Mouse (Mus musculus) MEL (cell line): Measurements from ENCODE around the gene Maff. TPM values are rescaled to one million over a fixed set of nuclear protein-coding genes. Genes with fewer than 3 reads are reported as not detected.

ENCODE experiments used
- DNase-seq: peaks from one replicate; pipeline ENCODE4 v3.0.0; 2011; ENCODE audit warnings: low read depth, low spot score
- H3K27ac ChIP-seq: 2 replicates; pipeline ENCODE4 v1.5.1; 2012; ENCODE audit warnings: low read depth, mild to moderate bottlenecking, control low read depth, low read length, moderate library complexity; ENCODE audit not compliant: control insufficient read depth
- H3K27me3 ChIP-seq, 2 experiments: fragments of 150-350 bp in 1 of 2; sonication (generic) in 1 of 2; 2 replicates each; pipeline ENCODE4 v1.6.1; 2012; ENCODE audit warnings: low read length in 2 of 2, mild to moderate bottlenecking in 2 of 2, improper control_type of control experiment in 1 of 2, moderate library complexity in 1 of 2; ENCODE audit not compliant: insufficient read depth in 2 of 2, control insufficient read depth in 1 of 2
- H3K36me3 ChIP-seq, 2 experiments: 2 replicates each; pipeline ENCODE4 v1.6.1; 2012 to 2014; ENCODE audit warnings: low read length in 2 of 2, improper control_type of control experiment in 1 of 2, inconsistent platforms in 1 of 2, mild to moderate bottlenecking in 1 of 2; ENCODE audit not compliant: insufficient read depth in 2 of 2, control insufficient read depth in 1 of 2
- H3K4me1 ChIP-seq, 2 experiments: fragments of 150-350 bp in 1 of 2; sonication (generic) in 1 of 2; 2 replicates each; pipeline ENCODE4 v1.6.1; 2012; ENCODE audit warnings: low read length in 2 of 2, improper control_type of control experiment in 1 of 2, mild to moderate bottlenecking in 1 of 2; ENCODE audit not compliant: insufficient read depth in 2 of 2, control insufficient read depth in 1 of 2
- H3K4me3 ChIP-seq, 2 experiments: fragments of 150-350 bp in 1 of 2; sonication (generic) in 1 of 2; 2 replicates each; pipeline ENCODE4 v1.5.1; 2012; ENCODE audit warnings: low read depth in 2 of 2, low read length in 2 of 2, mild to moderate bottlenecking in 2 of 2, moderate library complexity in 2 of 2, control low read depth in 1 of 2, improper control_type of control experiment in 1 of 2; ENCODE audit not compliant: control insufficient read depth in 1 of 2, insufficient read depth in 1 of 2
- H3K79me2 ChIP-seq: 2 replicates; pipeline ENCODE4 v1.6.1; 2012; ENCODE audit warnings: mild to moderate bottlenecking, low read length, moderate library complexity; ENCODE audit not compliant: control insufficient read depth, poor library complexity, insufficient read depth
- H3K9ac ChIP-seq: 2 replicates; pipeline ENCODE4 v1.6.1; 2012; ENCODE audit warnings: low read depth, mild to moderate bottlenecking, control low read depth, low read length, moderate library complexity; ENCODE audit not compliant: control insufficient read depth, poor library complexity, severe bottlenecking
- H3K9me3 ChIP-seq: fragments of 150-350 bp; sonication (generic); replicated peaks from 2 replicates; pipeline ENCODE4 v1.6.1; 2012; ENCODE audit warnings: mild to moderate bottlenecking, low read length, improper control_type of control experiment, moderate library complexity; ENCODE audit not compliant: insufficient read depth
- CHD1 ChIP-seq: IDR thresholded peaks from 2 replicates; pipeline ENCODE4 v1.6.1; 2012; ENCODE audit warnings: low read depth, mild to moderate bottlenecking, inconsistent platforms, low read length, improper control_type of control experiment
- CHD2 ChIP-seq: IDR thresholded peaks from 2 replicates; pipeline ENCODE4 v1.6.1; 2011; ENCODE audit warnings: low read length, improper control_type of control experiment
- ELF1 ChIP-seq: IDR thresholded peaks from 2 replicates; pipeline ENCODE4 v1.6.1; 2014; ENCODE audit warnings: low read depth, mild to moderate bottlenecking, inconsistent platforms, low read length, improper control_type of control experiment, moderate library complexity
- EP300 ChIP-seq, 2 experiments: IDR thresholded peaks; 2 replicates each; pipeline ENCODE4 v1.6.1; 2011; ENCODE audit warnings: improper control_type of control experiment in 2 of 2, low read length in 2 of 2, low read depth in 1 of 2, mild to moderate bottlenecking in 1 of 2
- GABPA ChIP-seq: IDR thresholded peaks from 2 replicates; pipeline ENCODE4 v1.6.1; 2012; ENCODE audit warnings: low read depth, mild to moderate bottlenecking, inconsistent platforms, low read length, improper control_type of control experiment, moderate library complexity
- HCFC1 ChIP-seq: IDR thresholded peaks from 2 replicates; pipeline ENCODE4 v1.6.1; 2012; ENCODE audit warnings: low read depth, mild to moderate bottlenecking, inconsistent platforms, low read length, improper control_type of control experiment, moderate library complexity
- JUND ChIP-seq: IDR thresholded peaks from 2 replicates; pipeline ENCODE4 v1.6.1; 2011; ENCODE audit warnings: low read depth, mild to moderate bottlenecking, improper control_type of control experiment, low read length
- KAT2A ChIP-seq: conservative IDR thresholded peaks from 2 replicates; pipeline ENCODE4 v1.6.1; 2012; ENCODE audit warnings: low read depth, low read length, improper control_type of control experiment, inconsistent platforms
- MAFK ChIP-seq: IDR thresholded peaks from 2 replicates; pipeline ENCODE4 v1.6.1; 2011; ENCODE audit warnings: low read depth, mild to moderate bottlenecking, low read length, improper control_type of control experiment, borderline replicate concordance
- MAZ ChIP-seq: IDR thresholded peaks from 2 replicates; pipeline ENCODE4 v1.6.1; 2012; ENCODE audit warnings: low read depth, mild to moderate bottlenecking, inconsistent platforms, low read length, improper control_type of control experiment
- MXI1 ChIP-seq: IDR thresholded peaks from 2 replicates; pipeline ENCODE4 v1.6.1; 2011; ENCODE audit warnings: mild to moderate bottlenecking, low read depth, low read length, improper control_type of control experiment
- MYC ChIP-seq: IDR thresholded peaks from 2 replicates; pipeline ENCODE4 v1.6.1; 2011; ENCODE audit warnings: low read depth, mild to moderate bottlenecking, low read length, improper control_type of control experiment, moderate library complexity
- NELFE ChIP-seq: IDR thresholded peaks from 2 replicates; pipeline ENCODE4 v1.6.1; 2011; ENCODE audit warnings: low read depth, low read length, improper control_type of control experiment
- NRF1 ChIP-seq: IDR thresholded peaks from 2 replicates; pipeline ENCODE4 v1.6.1; 2014; ENCODE audit warnings: low read depth, mild to moderate bottlenecking, inconsistent platforms, low read length, improper control_type of control experiment, moderate library complexity; ENCODE audit not compliant: poor library complexity, insufficient read depth, severe bottlenecking
- RCOR1 ChIP-seq: IDR thresholded peaks from 2 replicates; pipeline ENCODE4 v1.6.1; 2012; ENCODE audit warnings: low read depth, mild to moderate bottlenecking, inconsistent platforms, low read length, improper control_type of control experiment
- TAL1 ChIP-seq: IDR thresholded peaks from 2 replicates; pipeline ENCODE4 v1.6.1; 2012; ENCODE audit warnings: mild to moderate bottlenecking, inconsistent platforms, low read length, moderate library complexity, mixed read lengths
- TCF12 ChIP-seq: IDR thresholded peaks from 2 replicates; pipeline ENCODE4 v1.6.1; 2014; ENCODE audit warnings: low read depth, mild to moderate bottlenecking, inconsistent platforms, low read length, improper control_type of control experiment, moderate library complexity
- ZC3H11A ChIP-seq: IDR thresholded peaks from 2 replicates; pipeline ENCODE4 v1.6.1; 2012; ENCODE audit warnings: low read depth, mild to moderate bottlenecking, inconsistent platforms, low read length, improper control_type of control experiment
- ZKSCAN1 ChIP-seq: IDR thresholded peaks from 2 replicates; pipeline ENCODE4 v1.6.1; 2012; ENCODE audit warnings: low read depth, mild to moderate bottlenecking, inconsistent platforms, low read length, improper control_type of control experiment, moderate library complexity
- polyA plus RNA-seq, 2 experiments: library from polyadenylated mRNA; stranded (reverse) in 1 of 2; unstranded in 1 of 2; fragments of >175 nt in 1 of 2; fragments of >200 nt in 1 of 2; gene quantifications; 2 replicates each; pipeline versions ENCODE4 v1.2.1 to v1.2.4; 2012; ENCODE audit warnings: low replicate concordance in 2 of 2, low read depth in 1 of 2; ENCODE audit not compliant: insufficient read length in 2 of 2, insufficient read depth in 1 of 2, missing spikeins in 1 of 2
- total RNA-seq: library from RNA; depleted of rRNA; stranded (reverse); fragments of 300-350 nt; gene quantifications from 2 replicates; pipeline ENCODE4 v1.2.3, GENCODE M21; 2012; rRNA removed

Gene Maff
- total RNA-seq (3.3 TPM in 2 replicates), polyA plus RNA-seq (1 to 10 TPM in 1 of 2 experiments, not detected in 1; 5.8 TPM)

DNA sequence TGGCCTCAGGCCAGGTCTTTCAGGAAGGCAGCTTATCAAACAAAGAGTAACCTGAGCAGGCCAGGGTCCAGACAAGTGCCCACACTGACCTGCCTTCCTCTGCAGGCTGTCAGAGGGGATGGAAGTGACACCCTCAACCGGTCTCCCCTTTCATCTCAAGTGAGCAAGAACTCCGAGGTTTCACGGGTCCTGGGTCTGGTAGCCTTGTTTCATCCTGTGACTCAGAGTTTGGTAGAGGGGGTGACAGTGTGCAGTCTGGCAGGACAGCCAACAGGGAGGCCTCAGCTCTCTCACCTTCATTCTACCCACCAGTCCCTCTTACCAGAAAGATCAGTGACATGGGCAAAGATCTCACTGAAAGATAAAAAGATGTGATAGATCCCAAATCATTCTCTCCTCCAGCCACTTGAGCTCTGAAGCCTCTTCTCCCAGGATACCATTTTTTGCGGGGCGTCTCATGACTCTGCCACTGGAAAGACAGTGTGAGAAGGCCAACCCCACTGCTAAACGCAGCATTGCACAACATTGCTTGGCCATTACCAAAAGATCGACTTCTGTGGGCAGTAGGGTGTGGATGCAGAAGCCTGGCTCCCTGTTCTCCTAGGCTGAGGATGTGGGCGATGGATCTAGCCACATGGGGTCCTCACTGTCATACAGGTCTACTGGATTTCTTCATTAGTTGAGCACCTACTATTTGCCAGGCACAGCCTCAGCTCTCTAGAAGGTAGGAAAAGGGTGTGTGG, at the start of gene Maff:
Maff (plus strand) TSS at position 571 of the 743 bp plus-strand sequence.
- Histone ChIP-seq H3K27me3 (no peaks in the 10 kb centered on the region), H3K36me3 (peaks cover 0 to 6% of the 10 kb centered on the region in 2 experiments; a peak in 2 of 4 replicates), H3K79me2 (no peaks in the 10 kb centered on the region; the same call in 1 of the 2 replicates), H3K4me3 (peak within 1 kb of the TSS; percentile 83 to 98), H3K9ac (peak within 1 kb of the TSS; percentile 80), H3K4me1 (peaks cover 7 to 16% of the 10 kb centered on the region in 2 experiments; a peak in 3 of 4 replicates), H3K27ac (peak within 1 kb of the TSS; percentile 64), H3K9me3 (no peaks in the 10 kb centered on the region)
- DNase-seq = peak; percentile 15
- TF ChIP-seq NELFE (no peak), MAFK (no peak), CHD2 (no peak), TAL1 (no peak)

GRCm38 (mm10) chr15:79298553-79298952, 47.9 kb upstream of the Maff start:
- TF ChIP-seq EP300 (IDR thresholded peaks at IDR 0.05; ENCODE audit: low read depth in 1 of 2, low read length in 2 of 2) (no peak), TCF12 (no peak), NRF1 (no peak), CHD1 (no peak), MXI1 (no peak), NELFE (no peak), JUND (no peak), MYC (no peak), ZC3H11A (no peak), HCFC1 (no peak), ELF1 (no peak), MAZ (no peak), KAT2A (no peak), ZKSCAN1 (no peak), RCOR1 (no peak), GABPA (no peak)
- Histone ChIP-seq H3K4me1 (no peaks in the 10 kb centered on the region), H3K9ac (no peak overlapping the region), H3K9me3 (no peaks in the 10 kb centered on the region), H3K27me3 (no peaks in the 10 kb centered on the region), H3K79me2 (no peaks in the 10 kb centered on the region), H3K36me3 (no peaks in the 10 kb centered on the region), H3K4me3 (no peak overlapping the region), H3K27ac (no peak overlapping the region)
- no peak for DNase-seq
